Mouse (Mus musculus): ENCODE data around the gene Pkn2.

Pkn2 gene

GRCm38 (mm10) chr3:142881872-142882623 is at the start of gene Pkn2:
Gene Pkn2, minus strand, starts transcription at chr3:142882004.
- in situ Hi-C loops (cut with MboI; ENCODE audit: low pct_unique_long_range_greater_than_20kb in 1 of 2, low sequenced_read_pairs in 2 of 2, unreplicated experiment in 1 of 2) = no loop called here

DNA sequence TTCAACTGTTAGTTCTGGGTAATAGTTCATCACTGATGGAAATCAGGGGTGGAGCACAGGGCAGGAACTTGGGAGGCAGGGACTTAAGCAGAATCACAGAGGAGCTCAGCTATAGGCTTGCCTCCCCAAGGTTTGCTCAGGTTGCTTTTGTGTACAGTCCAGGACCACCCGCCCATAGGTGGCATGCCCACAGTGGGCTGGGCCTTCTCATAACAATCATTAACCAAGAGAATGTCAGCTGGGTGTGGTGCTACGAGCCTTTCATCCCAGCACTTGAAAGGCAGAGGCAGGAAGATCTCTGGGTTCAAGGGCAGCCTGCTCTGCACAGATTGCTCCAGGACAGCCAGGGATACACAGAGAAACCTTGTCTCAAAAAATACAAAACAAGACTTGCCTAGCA is 48.1 kb upstream of the Pkn2 start:
- in situ Hi-C loops (cut with MboI; ENCODE audit: low pct_unique_long_range_greater_than_20kb in 1 of 2, low sequenced_read_pairs in 2 of 2, unreplicated experiment in 1 of 2) = no loop called here

DNA sequence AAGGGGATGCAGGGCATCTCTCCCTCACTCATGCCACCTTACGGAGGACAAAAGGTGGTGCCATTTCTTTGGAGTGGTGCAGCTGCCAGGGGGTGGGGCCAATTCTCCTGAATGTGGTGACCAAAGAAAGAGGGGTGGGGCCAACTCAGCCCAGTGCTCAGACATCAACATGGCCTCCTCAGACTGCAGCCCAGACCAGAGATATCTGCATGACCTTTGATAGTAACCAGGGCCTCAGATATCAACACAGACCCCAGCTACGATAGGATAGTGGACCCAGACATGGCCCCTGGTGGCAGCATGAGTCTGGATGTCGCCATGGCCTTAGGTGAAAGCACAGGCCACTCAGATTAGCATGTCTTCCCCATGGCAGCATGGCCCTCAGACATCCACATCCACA is 45.5 kb upstream of the Pkn2 start:
- in situ Hi-C loops (cut with MboI; ENCODE audit: low pct_unique_long_range_greater_than_20kb in 1 of 2, low sequenced_read_pairs in 2 of 2, unreplicated experiment in 1 of 2) = no loop called here

GRCm38 (mm10) chr3:142924831-142925348 is 43.1 kb upstream of the Pkn2 start:
- in situ Hi-C loops (cut with MboI; ENCODE audit: low pct_unique_long_range_greater_than_20kb in 1 of 2, low sequenced_read_pairs in 2 of 2, unreplicated experiment in 1 of 2) = no loop called here

GRCm38 (mm10) chr3:142919070-142919469 is 37.3 kb upstream of the Pkn2 start:
- in situ Hi-C loops (cut with MboI; ENCODE audit: low pct_unique_long_range_greater_than_20kb in 1 of 2, low sequenced_read_pairs in 2 of 2, unreplicated experiment in 1 of 2) = no loop called here

DNA sequence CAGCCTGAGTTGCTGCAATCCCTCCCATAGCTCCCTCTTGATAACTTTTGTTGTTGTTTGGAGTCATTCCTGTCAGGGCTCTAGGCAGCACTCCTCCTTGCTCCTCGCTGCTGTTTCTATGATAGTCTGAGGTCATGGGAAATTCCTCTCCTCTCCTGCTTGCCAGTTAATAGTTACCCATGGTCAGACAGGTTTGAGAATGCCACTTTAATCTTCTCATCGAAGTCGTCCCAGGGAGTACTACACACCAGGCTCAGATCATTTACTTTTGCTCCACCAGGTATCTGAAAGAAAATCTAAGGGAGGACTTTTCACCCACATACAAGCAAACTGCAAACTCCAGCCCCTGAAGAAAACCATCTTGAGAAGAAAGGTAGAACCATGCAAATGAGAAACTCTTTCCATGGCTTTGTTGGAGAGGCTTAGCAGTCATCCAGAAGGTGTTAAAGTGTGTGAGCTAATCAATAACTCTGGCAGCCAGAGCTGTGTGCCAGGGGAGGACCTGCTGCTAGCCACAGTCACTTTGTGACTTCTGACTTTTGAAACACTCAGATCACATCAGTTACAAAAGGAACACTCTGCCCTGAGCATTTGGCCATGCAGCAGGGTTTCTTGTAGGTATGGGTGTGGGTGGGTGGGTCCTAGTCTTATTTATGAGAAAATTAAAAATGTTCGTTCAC is 36.1 kb upstream of the Pkn2 start:
- in situ Hi-C loops (cut with MboI; ENCODE audit: low pct_unique_long_range_greater_than_20kb in 1 of 2, low sequenced_read_pairs in 2 of 2, unreplicated experiment in 1 of 2) = no loop called here

DNA sequence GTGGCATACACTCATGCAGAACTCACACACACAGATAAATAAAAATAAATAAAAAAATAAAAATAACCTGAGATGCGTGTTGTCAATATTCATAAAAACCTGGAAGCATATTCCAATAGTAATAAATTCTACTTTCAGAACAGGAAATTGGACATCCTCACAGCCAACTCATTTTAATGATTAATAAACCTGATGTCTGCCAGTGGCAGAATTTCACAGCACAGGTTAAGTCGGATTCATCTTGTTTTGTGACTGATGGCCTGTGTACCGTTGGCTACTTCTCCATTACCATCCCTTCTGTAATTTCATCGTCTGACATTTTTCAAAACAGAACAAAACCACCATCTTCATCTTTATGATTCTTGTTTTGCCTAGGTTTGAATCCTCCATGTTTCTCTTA is 35.4 kb upstream of the Pkn2 start:
- in situ Hi-C loops (cut with MboI; ENCODE audit: low pct_unique_long_range_greater_than_20kb in 1 of 2, low sequenced_read_pairs in 2 of 2, unreplicated experiment in 1 of 2) = no loop called here

- in situ Hi-C loops (cut with MboI; ENCODE audit: low pct_unique_long_range_greater_than_20kb in 1 of 2, low sequenced_read_pairs in 2 of 2, unreplicated experiment in 1 of 2) = no loop called here
Measured at GRCm38 (mm10) chr3:142913295-142913694, 31.5 kb upstream of the Pkn2 start.

DNA sequence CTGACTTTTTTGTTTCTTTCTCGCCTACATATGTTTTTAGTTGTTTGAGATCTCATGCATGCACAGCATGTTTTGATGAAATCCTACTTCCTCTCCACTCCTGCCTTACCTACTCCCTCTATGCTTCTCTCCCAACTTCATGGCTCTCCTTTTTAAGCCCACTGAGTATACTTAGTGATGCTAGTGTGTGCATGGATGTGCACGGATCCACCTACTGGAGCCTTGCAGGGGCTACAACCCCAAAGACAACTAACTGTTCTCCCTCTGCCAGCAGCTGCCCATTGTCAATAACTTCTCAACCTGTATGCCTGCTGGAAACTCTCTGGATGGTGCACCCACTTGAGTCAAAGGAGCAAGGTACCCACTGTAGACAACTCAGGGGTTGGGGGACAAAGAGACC is 17.9 kb upstream of the Pkn2 start:
- in situ Hi-C loops (cut with MboI; ENCODE audit: low pct_unique_long_range_greater_than_20kb in 1 of 2, low sequenced_read_pairs in 2 of 2, unreplicated experiment in 1 of 2) = no loop called here

- in situ Hi-C loops (cut with MboI; ENCODE audit: low pct_unique_long_range_greater_than_20kb in 1 of 2, low sequenced_read_pairs in 2 of 2, unreplicated experiment in 1 of 2) = no loop called here
Measured at GRCm38 (mm10) chr3:142898949-142899396, 17.2 kb upstream of the Pkn2 start.

DNA sequence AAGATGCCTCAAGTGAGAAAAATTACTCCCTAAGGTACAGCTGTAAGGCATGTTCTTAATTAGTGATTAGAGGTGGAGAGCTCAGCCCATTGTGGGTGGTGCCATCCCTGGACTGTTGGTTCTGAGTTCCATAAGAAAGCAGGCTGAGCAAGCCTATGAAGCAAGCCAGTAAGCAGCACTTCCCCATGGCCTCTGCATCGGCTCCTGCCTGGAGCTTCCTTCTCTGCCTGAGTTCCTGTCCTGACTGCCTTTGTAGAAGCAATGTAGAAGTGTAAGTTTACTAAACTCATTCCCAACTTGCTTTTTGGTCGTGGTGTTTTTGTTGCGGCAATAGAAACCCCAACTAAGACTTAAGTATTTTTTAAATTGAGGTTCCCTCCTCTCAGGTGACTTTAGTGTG is 8.6 kb upstream of the Pkn2 start:
- in situ Hi-C loops (cut with MboI; ENCODE audit: low pct_unique_long_range_greater_than_20kb in 1 of 2, low sequenced_read_pairs in 2 of 2, unreplicated experiment in 1 of 2) = no loop called here

- in situ Hi-C loops (cut with MboI; ENCODE audit: low pct_unique_long_range_greater_than_20kb in 1 of 2, low sequenced_read_pairs in 2 of 2, unreplicated experiment in 1 of 2) = no loop called here
Measured at GRCm38 (mm10) chr3:142886963-142887362, 5.2 kb upstream of the Pkn2 start.

- in situ Hi-C loops (cut with MboI; ENCODE audit: low pct_unique_long_range_greater_than_20kb in 1 of 2, low sequenced_read_pairs in 2 of 2, unreplicated experiment in 1 of 2) = no loop called here
Measured at GRCm38 (mm10) chr3:142884594-142884993, 2.8 kb upstream of the Pkn2 start.

DNA sequence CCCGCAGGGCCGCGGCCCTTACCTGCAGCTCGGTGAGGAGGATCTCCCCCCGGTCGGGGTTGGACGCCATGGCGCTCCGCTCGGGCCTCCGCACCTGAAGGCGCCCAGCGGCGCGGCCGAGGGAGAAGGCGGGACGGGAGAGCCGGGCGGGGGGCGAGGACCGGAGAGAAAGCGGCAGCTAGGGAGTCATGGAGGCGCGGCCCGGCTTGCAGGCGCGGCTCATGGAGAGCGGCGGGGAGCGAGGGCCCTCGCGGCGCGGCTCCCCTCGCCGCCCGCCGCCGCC is 274 bp downstream of the Pkn2 start:
- in situ Hi-C loops (cut with MboI; ENCODE audit: low pct_unique_long_range_greater_than_20kb in 1 of 2, low sequenced_read_pairs in 2 of 2, unreplicated experiment in 1 of 2) = no loop called here

GRCm38 (mm10) chr3:142880790-142881588 is 815 bp downstream of the Pkn2 start:
- in situ Hi-C loops (cut with MboI; ENCODE audit: low pct_unique_long_range_greater_than_20kb in 1 of 2, low sequenced_read_pairs in 2 of 2, unreplicated experiment in 1 of 2) = no loop called here

DNA sequence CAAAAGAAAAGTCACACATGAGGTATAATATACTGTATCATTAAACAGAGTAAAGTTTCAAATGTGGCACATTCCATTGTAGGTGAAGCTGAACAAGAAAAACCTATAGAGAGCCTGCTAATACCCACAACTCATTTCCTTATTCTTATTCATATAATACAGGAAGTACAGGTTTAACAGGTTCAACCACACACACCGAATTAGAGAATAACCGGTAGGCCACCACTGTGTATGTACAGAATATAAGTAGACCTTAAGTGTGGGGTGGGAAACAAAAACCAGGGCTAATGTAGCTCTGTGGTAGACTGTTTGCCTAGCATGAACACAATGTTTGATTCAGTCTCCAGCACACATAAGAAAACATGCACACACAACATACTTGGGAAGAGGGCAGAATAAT is 18.6 kb downstream of the Pkn2 start:
- in situ Hi-C loops (cut with MboI; ENCODE audit: low pct_unique_long_range_greater_than_20kb in 1 of 2, low sequenced_read_pairs in 2 of 2, unreplicated experiment in 1 of 2) = no loop called here

DNA sequence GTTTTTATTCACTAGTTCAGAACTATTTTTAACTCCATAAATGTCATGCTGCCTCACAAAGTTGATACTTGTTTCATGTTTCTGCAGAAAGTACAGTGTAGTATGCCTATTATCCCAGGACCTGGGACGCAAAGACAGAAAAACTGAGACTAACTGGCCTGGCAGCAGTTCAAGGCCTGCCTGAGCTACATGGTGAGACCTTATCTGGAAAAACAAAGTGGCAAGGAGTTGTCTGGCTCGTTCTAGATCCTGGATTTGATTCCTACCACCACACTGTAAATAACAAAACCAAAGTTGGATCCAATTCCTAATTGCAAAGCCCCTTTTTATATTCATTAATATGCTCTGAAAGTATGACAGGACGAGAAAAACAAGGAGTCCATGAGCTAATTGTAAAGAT is 25.0 kb downstream of the Pkn2 start:
- in situ Hi-C loops (cut with MboI; ENCODE audit: low pct_unique_long_range_greater_than_20kb in 1 of 2, low sequenced_read_pairs in 2 of 2, unreplicated experiment in 1 of 2) = no loop called here

DNA sequence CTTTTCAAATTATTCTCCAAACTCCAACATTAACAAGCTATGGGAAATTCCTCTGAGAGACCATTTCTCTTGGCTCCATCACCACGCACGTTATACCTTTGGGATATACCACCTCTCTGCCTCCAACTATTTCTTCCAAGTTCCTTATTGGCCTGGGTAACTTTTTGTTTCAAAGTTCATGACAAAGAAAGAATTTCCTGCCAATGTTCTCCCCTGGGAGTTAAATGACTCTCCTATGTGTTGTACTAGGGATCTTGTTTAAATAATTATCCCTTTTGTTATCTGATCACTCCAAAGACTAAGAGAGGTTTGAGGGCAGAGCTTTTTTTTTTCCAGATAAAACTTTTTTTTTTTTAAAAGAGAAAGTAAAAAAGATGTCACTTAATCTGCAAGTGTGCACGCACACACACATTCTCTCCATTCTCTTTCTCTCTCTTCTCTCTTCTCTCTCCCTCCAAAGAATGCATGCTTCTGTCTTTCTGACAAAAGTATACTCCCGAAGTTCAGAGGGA is 25.8 kb downstream of the Pkn2 start:
- in situ Hi-C loops (cut with MboI; ENCODE audit: low pct_unique_long_range_greater_than_20kb in 1 of 2, low sequenced_read_pairs in 2 of 2, unreplicated experiment in 1 of 2) = no loop called here

- in situ Hi-C loops (cut with MboI; ENCODE audit: low pct_unique_long_range_greater_than_20kb in 1 of 2, low sequenced_read_pairs in 2 of 2, unreplicated experiment in 1 of 2) = no loop called here
Measured at GRCm38 (mm10) chr3:142852911-142853310, 28.9 kb downstream of the Pkn2 start.
